Mouse (Mus musculus): ENCODE results near the gene Gm13084.
"Not testable (repeated sequence)": the region's sequence is repeated elsewhere in the genome, so short reads cannot be mapped to it uniquely, and the experiment has no call there.

The Gm13084 gene

GRCm38 (mm10) chr4:143815993-143816392, at the start of gene Gm13084:
TSS of gene Gm13084 (minus strand) at chr4:143816093.
- no peak for DNase-seq

- not testable (repeated sequence) for DNase-seq
These were observed 30.3 kb upstream of the Gm13084 start, which contains the start of gene Gm13103 for GRCm38 (mm10) chr4:143846197-143846596. TSS of gene Gm13103 (plus strand) at chr4:143846497.

- DNase-seq = not testable (repeated sequence)
These were observed 26.8 kb downstream of the Gm13084 start, which contains the start of gene Gm13023 for GRCm38 (mm10) chr4:143789052-143789451. TSS of gene Gm13023 (plus strand) at chr4:143789352.
